Comparison of ENCODE assay signal across 37 mouse cellular contexts in genomic region chr9:40907413-40907812, GRCm38 (mm10). TPM values are rescaled to one million over a fixed set of nuclear protein-coding genes. Genes with fewer than 3 reads are reported as not detected.
DNase-seq lines count a peak whose midpoint lies in the region; ATAC-seq and TF ChIP-seq lines count a peak whose summit lies in the region.
"Had no signal": no experiment of that assay in that cellular context is flagged by ENCODE, and none has a peak within 500 bp of the region (broad histone marks: within the 10 kb centered on the region; RNA-seq: fewer than 3 reads in every experiment).

No protein-coding gene starts in this region.

- no peak overlapping the region for H3K9ac ChIP-seq in hindbrain, embryonic 16.5 days (ENCODE audit: low read depth, low read length)
- H3K9ac ChIP-seq in hindbrain, embryonic 12.5 days, result no peak overlapping the region
- H3K9ac ChIP-seq in midbrain, postnatal 0 days (replicated peaks; ENCODE audit: low read length, poor library complexity, severe bottlenecking), result no peak overlapping the region
- H3K9ac ChIP-seq: embryonic facial prominence, embryonic 12.5 days; heart, embryonic 15.5 days; hindbrain, embryonic 15.5 days; intestine, embryonic 15.5 days; limb, embryonic 15.5 days; liver, embryonic 13.5 days; neural tube, embryonic 15.5 days had no signal

- H3K36me3 ChIP-seq in hindbrain, embryonic 16.5 days (ENCODE audit: control insufficient read depth, insufficient read depth, low read length), result no peaks in the 10 kb centered on the region
- H3K36me3 ChIP-seq in hindbrain, embryonic 12.5 days, result no peaks in the 10 kb centered on the region
- H3K36me3 ChIP-seq in embryonic facial prominence, embryonic 10.5 days (replicated peaks), result no peaks in the 10 kb centered on the region
- H3K36me3 ChIP-seq in midbrain, postnatal 0 days (ENCODE audit: insufficient read depth, low read length), result no peaks in the 10 kb centered on the region
- H3K36me3 ChIP-seq: embryonic facial prominence, embryonic 12.5 days; heart, embryonic 10.5 days; heart, embryonic 15.5 days; hindbrain, embryonic 15.5 days; intestine, embryonic 15.5 days; limb, embryonic 10.5 days; limb, embryonic 15.5 days; liver, embryonic 13.5 days; neural tube, embryonic 15.5 days had no signal

- TF ChIP-seq CTCF in midbrain, postnatal 0 days (IDR thresholded peaks at IDR 0.05), result no peak

- DNase-seq in left cerebral cortex, postnatal 4 days, result peak; percentile 11
- no peak for DNase-seq in left cerebral cortex, postnatal 14 days (ENCODE audit: low spot score in 2 of 2)
- peak; percentile 12 for DNase-seq in embryonic facial prominence, embryonic 10.5 days (ENCODE audit: low spot score)
- peak; percentile 17 for DNase-seq in midbrain, postnatal 0 days (ENCODE audit: low spot score)
- no peak for DNase-seq in spleen, adult 12 weeks (ENCODE audit: low spot score)
- DNase-seq: adrenal gland, postnatal 25 days; B cell, adult 2 months; cerebellum, adult 18-20 months; cerebellum, postnatal 14 days; gastrocnemius, postnatal 14 days; kidney, adult 9 months; kidney, postnatal 25 days; liver, embryonic 13.5 days; lung, adult 18-20 months; lung, postnatal 4 days; right cerebral cortex, adult 18-20 months; thymus, adult 18-20 months; thymus, postnatal 36 days had no signal

- no peak overlapping the region for H3K27ac ChIP-seq in hindbrain, embryonic 16.5 days (ENCODE audit: low read depth, low read length)
- H3K27ac ChIP-seq in hindbrain, embryonic 12.5 days, result no peak overlapping the region
- no peak overlapping the region for H3K27ac ChIP-seq in embryonic facial prominence, embryonic 10.5 days (replicated peaks)
- H3K27ac ChIP-seq in midbrain, postnatal 0 days (ENCODE audit: low read depth, low read length), result no peak overlapping the region
- H3K27ac ChIP-seq: embryonic facial prominence, embryonic 12.5 days; heart, embryonic 10.5 days; heart, embryonic 15.5 days; hindbrain, embryonic 15.5 days; intestine, embryonic 15.5 days; limb, embryonic 10.5 days; limb, embryonic 15.5 days; liver, embryonic 13.5 days; neural tube, embryonic 15.5 days; stomach, postnatal 0 days had no signal

- ATAC-seq in hindbrain, embryonic 16.5 days, result 0 out of 2 replicates have a peak, but pooled peaks have one; percentile 45
- no peak for ATAC-seq in hindbrain, embryonic 12.5 days (ENCODE audit: low FRiP score)
- no peak for ATAC-seq in midbrain, postnatal 0 days (ENCODE audit: low FRiP score)
- ATAC-seq: intestine, embryonic 15.5 days; lung, postnatal 0 days had no signal

- no peaks in the 10 kb centered on the region for H3K4me1 ChIP-seq in hindbrain, embryonic 16.5 days (ENCODE audit: control insufficient read depth, insufficient read depth, low read depth, low read length)
- H3K4me1 ChIP-seq in hindbrain, embryonic 12.5 days, result 0 out of 2 replicates have a peak, but pooled peaks cover 7% of the 10 kb centered on the region
- H3K4me1 ChIP-seq in embryonic facial prominence, embryonic 10.5 days, result peaks cover 16% of the 10 kb centered on the region
- H3K4me1 ChIP-seq in midbrain, postnatal 0 days (ENCODE audit: insufficient read depth, low read length), result no peaks in the 10 kb centered on the region
- H3K4me1 ChIP-seq: embryonic facial prominence, embryonic 12.5 days; heart, embryonic 10.5 days; heart, embryonic 15.5 days; intestine, embryonic 15.5 days; limb, embryonic 10.5 days; limb, embryonic 15.5 days; liver, embryonic 13.5 days; megakaryocyte, embryonic 14.5 days; neural tube, embryonic 15.5 days had no signal

- intact Hi-C loops in left cerebral cortex, postnatal 4 days (cut with DNase I), result no loop called here
- intact Hi-C loops in left cerebral cortex, postnatal 14 days (cut with DNase I), result no loop called here

- H3K9me3 ChIP-seq in hindbrain, embryonic 16.5 days (ENCODE audit: control insufficient read depth, low read length), result no peaks in the 10 kb centered on the region
- H3K9me3 ChIP-seq in hindbrain, embryonic 12.5 days (replicated peaks), result no peaks in the 10 kb centered on the region
- no peaks in the 10 kb centered on the region for H3K9me3 ChIP-seq in embryonic facial prominence, embryonic 10.5 days
- H3K9me3 ChIP-seq in midbrain, postnatal 0 days (ENCODE audit: low read length), result no peaks in the 10 kb centered on the region
- H3K9me3 ChIP-seq: embryonic facial prominence, embryonic 12.5 days; heart, embryonic 10.5 days; heart, embryonic 15.5 days; hindbrain, embryonic 15.5 days; intestine, embryonic 15.5 days; limb, embryonic 10.5 days; limb, embryonic 15.5 days; liver, embryonic 13.5 days; megakaryocyte, embryonic 14.5 days; neural tube, embryonic 15.5 days had no signal

- 21% methylated on average over 8 of the region's 8 CpGs for WGBS in hindbrain, embryonic 16.5 days
- WGBS in hindbrain, embryonic 12.5 days, result 34% methylated on average over 8 of the region's 8 CpGs
- 28% methylated on average over 8 of the region's 8 CpGs for WGBS in embryonic facial prominence, embryonic 10.5 days
- WGBS in midbrain, postnatal 0 days, result 17% methylated on average over 8 of the region's 8 CpGs

- no peak overlapping the region for H3K4me3 ChIP-seq in hindbrain, embryonic 16.5 days (ENCODE audit: low read length)
- no peak overlapping the region for H3K4me3 ChIP-seq in hindbrain, embryonic 12.5 days
- H3K4me3 ChIP-seq in embryonic facial prominence, embryonic 10.5 days, result no peak overlapping the region
- H3K4me3 ChIP-seq in midbrain, postnatal 0 days (ENCODE audit: low read depth, low read length), result no peak overlapping the region
- H3K4me3 ChIP-seq: embryonic facial prominence, embryonic 12.5 days; heart, embryonic 10.5 days; heart, embryonic 15.5 days; hindbrain, embryonic 15.5 days; intestine, embryonic 15.5 days; limb, embryonic 10.5 days; limb, embryonic 15.5 days; liver, embryonic 13.5 days; megakaryocyte, embryonic 14.5 days; neural tube, embryonic 15.5 days had no signal

- no peaks in the 10 kb centered on the region for H3K27me3 ChIP-seq in hindbrain, embryonic 16.5 days (replicated peaks; ENCODE audit: control insufficient read depth, insufficient read depth, low read length)
- H3K27me3 ChIP-seq in hindbrain, embryonic 12.5 days, result no peaks in the 10 kb centered on the region
- no peaks in the 10 kb centered on the region for H3K27me3 ChIP-seq in embryonic facial prominence, embryonic 10.5 days (replicated peaks; ENCODE audit: low read depth, poor library complexity, severe bottlenecking)
- peaks cover 10% of the 10 kb centered on the region for H3K27me3 ChIP-seq in midbrain, postnatal 0 days (ENCODE audit: insufficient read depth, low read length)
- H3K27me3 ChIP-seq: embryonic facial prominence, embryonic 12.5 days; intestine, embryonic 15.5 days; limb, embryonic 15.5 days; liver, embryonic 13.5 days; neural tube, embryonic 15.5 days had no signal

- H3K4me2 ChIP-seq in hindbrain, embryonic 16.5 days (ENCODE audit: low read length), result no peak overlapping the region
- H3K4me2 ChIP-seq in hindbrain, embryonic 12.5 days (replicated peaks), result no peak overlapping the region
- H3K4me2 ChIP-seq in midbrain, postnatal 0 days (ENCODE audit: low read depth, low read length, poor library complexity, severe bottlenecking), result no peak overlapping the region
- H3K4me2 ChIP-seq: embryonic facial prominence, embryonic 12.5 days; heart, embryonic 15.5 days; hindbrain, embryonic 15.5 days; intestine, embryonic 15.5 days; limb, embryonic 15.5 days; liver, embryonic 13.5 days; neural tube, embryonic 15.5 days had no signal

RNA-seq across cellular contexts. Expression of gene Bsx, which starts 33.5 kb away (rescaled TPM):
- not detected in 2 replicates for polyA plus RNA-seq in hindbrain, embryonic 16.5 days (2015; fragmentation: Nextera tagmentation; extraction: Ambion mirVana)
- polyA plus RNA-seq in hindbrain, embryonic 12.5 days (2016; fragmentation: Nextera tagmentation; extraction: Ambion mirVana), result not detected in 2 replicates
- not detected for total RNA-seq in left cerebral cortex, postnatal 4 days (2021)
- total RNA-seq in left cerebral cortex, postnatal 14 days (2021), result not detected
- 0.05 TPM in 1 of 2 replicates, not detected in the other for polyA plus RNA-seq in embryonic facial prominence, embryonic 10.5 days (2016; fragmentation: Nextera tagmentation; extraction: Ambion mirVana)
- total RNA-seq in midbrain, postnatal 0 days (2014; rRNA removed), result 0.24 TPM in 1 of 2 replicates, not detected in the other
- 1.5 and 2.8 TPM in 2 replicates for polyA plus RNA-seq in midbrain, postnatal 0 days (2015; fragmentation: Nextera tagmentation; extraction: Ambion mirVana)
- total RNA-seq: adrenal gland, adult 18-20 months; adrenal gland, postnatal 25 days; gastrocnemius, postnatal 14 days; granulocyte monocyte progenitor cell, adult 5-6 weeks; heart, postnatal 25 days; layer of hippocampus, adult 8-10 months; left cerebral cortex, adult 8-10 months had no signal
- polyA plus RNA-seq: embryonic facial prominence, embryonic 12.5 days; heart, embryonic 10.5 days; heart, embryonic 15.5 days; hindbrain, embryonic 15.5 days; intestine, embryonic 15.5 days; limb, embryonic 10.5 days; limb, embryonic 15.5 days; liver, embryonic 13.5 days; lung, postnatal 0 days; neural tube, embryonic 15.5 days; spleen, adult 2 months; stomach, postnatal 0 days had no signal

RNA-seq across cellular contexts. Expression of gene Jhy, which starts 56.5 kb away (rescaled TPM):
- 0.97 and 1.3 TPM in 2 replicates for polyA plus RNA-seq in hindbrain, embryonic 16.5 days (2015; fragmentation: Nextera tagmentation; extraction: Ambion mirVana)
- 2.0 and 3.1 TPM in 2 replicates for polyA plus RNA-seq in hindbrain, embryonic 12.5 days (2016; fragmentation: Nextera tagmentation; extraction: Ambion mirVana)
- 1 to 10 TPM in 1 of 2 experiments, under 1 TPM in 1; 0.54 to 1.0 TPM for total RNA-seq in left cerebral cortex, postnatal 4 days (2021)
- 1 to 10 TPM in 1 of 2 experiments, under 1 TPM in 1; 0.88 to 1.1 TPM for total RNA-seq in left cerebral cortex, postnatal 14 days (2021)
- polyA plus RNA-seq in embryonic facial prominence, embryonic 10.5 days (2016; fragmentation: Nextera tagmentation; extraction: Ambion mirVana), result 0.05 and 0.28 TPM in 2 replicates
- total RNA-seq in midbrain, postnatal 0 days (2014; rRNA removed), result 1.5 and 1.6 TPM in 2 replicates
- 0.99 and 1.1 TPM in 2 replicates for polyA plus RNA-seq in midbrain, postnatal 0 days (2015; fragmentation: Nextera tagmentation; extraction: Ambion mirVana)
- total RNA-seq: adrenal gland, adult 18-20 months; gastrocnemius, postnatal 14 days; granulocyte monocyte progenitor cell, adult 5-6 weeks; heart, postnatal 25 days had no signal
- polyA plus RNA-seq: heart, embryonic 15.5 days; limb, embryonic 15.5 days; liver, embryonic 13.5 days had no signal

Comparison
In these comparisons a context has a peak if more than half of its experiments do, and no peak if none do; other contexts are left out.
1. DNase-seq: peak in left cerebral cortex, postnatal 4 days (single experiment), embryonic facial prominence, embryonic 10.5 days (single experiment) and midbrain, postnatal 0 days (single experiment); none in left cerebral cortex, postnatal 14 days (0 of 2) and spleen, adult 12 weeks (single experiment).